Mouse (Mus musculus): ENCODE results near the gene Ccnt1. TPM values are rescaled to one million over a fixed set of nuclear protein-coding genes. Genes with fewer than 3 reads are reported as not detected.
A peak's percentile ranks its signal among the peaks of the same experiment; 100 is the strongest.

Gene Ccnt1
- total and polyA plus RNA-seq, 2 experiments = 7.4 to 13.5 TPM

- WGBS = 71% methylated on average over 4 of the region's 4 CpGs
- Histone ChIP-seq H3K27ac (replicated peaks; ENCODE audit: insufficient read depth, low read depth, low read length) (no peak overlapping the region), H3K9ac (ENCODE audit: low read depth, low read length) (no peak overlapping the region), H3K79me2 (ENCODE audit: control insufficient read depth, insufficient read depth, low read length) (peaks cover 14% of the 10 kb centered on the region; the same call in 1 of the 2 replicates), H3K27me3 (ENCODE audit: control insufficient read depth, insufficient read depth, low read length) (no peaks in the 10 kb centered on the region), H3K36me3 (ENCODE audit: control insufficient read depth, insufficient read depth, low read length) (no peaks in the 10 kb centered on the region), H3K4me3 (ENCODE audit: insufficient read depth, low read depth, low read length) (no peak overlapping the region), H3K4me1 (ENCODE audit: control insufficient read depth, insufficient read depth, low read length) (peaks cover 10% of the 10 kb centered on the region)
- DNase-seq (ENCODE audit: extremely low read depth, low read depth, low spot score) = no peak
- TF ChIP-seq CTCF (IDR thresholded peaks at IDR 0.05; ENCODE audit: low read depth, low read length) (no peak), POLR2A (IDR thresholded peaks at IDR 0.05; ENCODE audit: extremely low read depth, insufficient read depth, low read length) (no peak)
Measured at GRCm38 (mm10) chr15:98569795-98570365, 843 bp downstream of the Ccnt1 start.

- H3K4me3 ChIP-seq (ENCODE audit: insufficient read depth, low read depth, low read length) = no peak overlapping the region
- no peaks in the 10 kb centered on the region for H3K36me3 ChIP-seq (ENCODE audit: control insufficient read depth, insufficient read depth, low read length)
- H3K27ac ChIP-seq (replicated peaks; ENCODE audit: insufficient read depth, low read depth, low read length) = no peak overlapping the region
- no peak overlapping the region for H3K9ac ChIP-seq (ENCODE audit: low read depth, low read length)
- no peaks in the 10 kb centered on the region for H3K27me3 ChIP-seq (ENCODE audit: control insufficient read depth, insufficient read depth, low read length)
- H3K79me2 ChIP-seq (ENCODE audit: control insufficient read depth, insufficient read depth, low read length) = peaks cover 14% of the 10 kb centered on the region; the same call in 1 of the 2 replicates
- TF ChIP-seq POLR2A (IDR thresholded peaks at IDR 0.05; ENCODE audit: extremely low read depth, insufficient read depth, low read length) (no peak), CTCF (IDR thresholded peaks at IDR 0.05; ENCODE audit: low read depth, low read length) (no peak)
- 47% methylated on average over 7 of the region's 7 CpGs for WGBS
- H3K4me1 ChIP-seq (ENCODE audit: control insufficient read depth, insufficient read depth, low read length) = peaks cover 10% of the 10 kb centered on the region
- no peak for DNase-seq (ENCODE audit: extremely low read depth, low read depth, low spot score)
Measured at GRCm38 (mm10) chr15:98569216-98569615, 1.5 kb downstream of the Ccnt1 start.

DNA sequence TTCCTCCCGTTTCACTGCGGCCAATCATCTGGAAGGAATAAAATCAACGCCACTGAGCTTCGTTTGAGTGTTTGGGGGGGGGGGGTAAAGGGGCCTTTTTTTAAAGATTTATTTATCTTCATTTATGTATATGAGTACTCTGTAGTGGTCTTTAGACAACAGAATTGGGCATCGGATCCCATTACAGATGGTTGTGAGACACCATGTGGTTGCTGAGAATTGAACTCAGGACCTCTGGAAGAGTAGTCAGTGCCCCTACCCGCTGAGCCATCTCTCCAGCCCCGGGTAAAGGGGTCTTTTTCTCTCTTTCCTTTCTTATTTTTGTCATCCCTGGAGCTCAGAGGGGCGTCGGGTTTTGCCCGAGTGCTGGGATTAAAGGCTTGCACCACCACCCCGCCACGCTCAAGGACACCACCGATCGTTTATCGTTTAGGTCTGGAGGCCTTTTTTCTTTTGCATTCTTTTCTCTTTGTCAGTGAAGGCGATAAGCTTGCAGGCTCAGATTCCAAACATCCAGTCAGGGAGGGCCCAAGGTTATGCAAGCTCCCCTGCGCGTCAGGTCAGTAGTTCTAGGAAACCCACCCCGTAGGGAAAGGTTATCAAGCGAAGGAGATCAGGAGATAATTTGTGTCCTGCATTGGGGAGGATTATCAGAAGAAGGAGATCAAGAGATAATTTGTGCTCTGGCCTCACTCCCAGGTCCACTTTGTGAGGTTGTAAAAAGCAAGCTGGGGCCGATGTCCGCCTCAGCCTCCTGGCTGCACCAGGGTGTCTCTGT is 2.3 kb downstream of the Ccnt1 start:
- H3K9ac ChIP-seq (ENCODE audit: low read depth, low read length) = peak overlapping the region; percentile 81
- no peaks in the 10 kb centered on the region for H3K27me3 ChIP-seq (ENCODE audit: control insufficient read depth, insufficient read depth, low read length)
- TF ChIP-seq CTCF (IDR thresholded peaks at IDR 0.05; ENCODE audit: low read depth, low read length) = no peak
- no peak for TF ChIP-seq POLR2A (IDR thresholded peaks at IDR 0.05; ENCODE audit: extremely low read depth, insufficient read depth, low read length)
- 3% methylated on average over 22 of the region's 22 CpGs for WGBS
- peak overlapping the region; percentile 71 for H3K27ac ChIP-seq (replicated peaks; ENCODE audit: insufficient read depth, low read depth, low read length)
- peak overlapping the region; percentile 74 for H3K4me3 ChIP-seq (ENCODE audit: insufficient read depth, low read depth, low read length)
- H3K4me1 ChIP-seq (ENCODE audit: control insufficient read depth, insufficient read depth, low read length) = peaks cover 10% of the 10 kb centered on the region
- H3K79me2 ChIP-seq (ENCODE audit: control insufficient read depth, insufficient read depth, low read length) = peaks cover 15% of the 10 kb centered on the region; the same call in 1 of the 2 replicates
- peak; percentile 35 for DNase-seq (ENCODE audit: extremely low read depth, low read depth, low spot score)
- H3K36me3 ChIP-seq (ENCODE audit: control insufficient read depth, insufficient read depth, low read length) = no peaks in the 10 kb centered on the region

- DNase-seq (ENCODE audit: extremely low read depth, low read depth, low spot score) = peak; percentile 94
- under 1% methylated on average over 87 of the region's 88 CpGs for WGBS
- Histone ChIP-seq H3K27me3 (ENCODE audit: control insufficient read depth, insufficient read depth, low read length) (no peaks in the 10 kb centered on the region), H3K27ac (replicated peaks; ENCODE audit: insufficient read depth, low read depth, low read length) (peak overlapping the region; percentile 80), H3K36me3 (ENCODE audit: control insufficient read depth, insufficient read depth, low read length) (no peaks in the 10 kb centered on the region), H3K79me2 (ENCODE audit: control insufficient read depth, insufficient read depth, low read length) (peaks cover 17% of the 10 kb centered on the region; the same call in 1 of the 2 replicates), H3K4me1 (ENCODE audit: control insufficient read depth, insufficient read depth, low read length) (peaks cover 10% of the 10 kb centered on the region), H3K9ac (ENCODE audit: low read depth, low read length) (peak overlapping the region; percentile 93), H3K4me3 (ENCODE audit: insufficient read depth, low read depth, low read length) (peak overlapping the region; percentile 92)
- peak; percentile 94 for TF ChIP-seq POLR2A (IDR thresholded peaks at IDR 0.05; ENCODE audit: extremely low read depth, insufficient read depth, low read length)
- TF ChIP-seq CTCF (IDR thresholded peaks at IDR 0.05; ENCODE audit: low read depth, low read length) = peak; percentile 39
Measured at GRCm38 (mm10) chr15:98567278-98568134, 3.2 kb downstream of the Ccnt1 start.

- Histone ChIP-seq H3K4me3 (ENCODE audit: insufficient read depth, low read depth, low read length) (peak overlapping the region; percentile 92), H3K79me2 (ENCODE audit: control insufficient read depth, insufficient read depth, low read length) (peaks cover 17% of the 10 kb centered on the region; the same call in 1 of the 2 replicates), H3K27ac (replicated peaks; ENCODE audit: insufficient read depth, low read depth, low read length) (peak overlapping the region; percentile 80), H3K36me3 (ENCODE audit: control insufficient read depth, insufficient read depth, low read length) (no peaks in the 10 kb centered on the region), H3K27me3 (ENCODE audit: control insufficient read depth, insufficient read depth, low read length) (no peaks in the 10 kb centered on the region), H3K9ac (ENCODE audit: low read depth, low read length) (peak overlapping the region; percentile 93), H3K4me1 (ENCODE audit: control insufficient read depth, insufficient read depth, low read length) (peaks cover 11% of the 10 kb centered on the region)
- TF ChIP-seq POLR2A (IDR thresholded peaks at IDR 0.05; ENCODE audit: extremely low read depth, insufficient read depth, low read length) = no peak
- no peak for TF ChIP-seq CTCF (IDR thresholded peaks at IDR 0.05; ENCODE audit: low read depth, low read length)
- DNase-seq (ENCODE audit: extremely low read depth, low read depth, low spot score) = no peak
- WGBS = 0% methylated on average over 15 of the region's 15 CpGs
Measured at GRCm38 (mm10) chr15:98566973-98567277, 3.8 kb downstream of the Ccnt1 start.
